Mouse (Mus musculus) naive thymus-derived CD4-positive, alpha-beta T cell, adult 5 months (primary cell): ENCODE results near the gene Crtap. TPM values are rescaled to one million over a fixed set of nuclear protein-coding genes. Genes with fewer than 3 reads are reported as not detected.

ENCODE experiments used
- polyA plus RNA-seq: library from polyadenylated mRNA; unstranded; fragments of 100-300 nt; shearing (Covaris generic); gene quantifications from one replicate; pipeline ENCODE4 v1.2.1, GENCODE M21; 2017

The Crtap gene
- polyA plus RNA-seq, result 5.9 TPM

GRCm38 (mm10) chr9:114389905-114390748 lies at the start of gene Crtap:
Crtap (minus strand) TSS chr9:114390675.

DNA sequence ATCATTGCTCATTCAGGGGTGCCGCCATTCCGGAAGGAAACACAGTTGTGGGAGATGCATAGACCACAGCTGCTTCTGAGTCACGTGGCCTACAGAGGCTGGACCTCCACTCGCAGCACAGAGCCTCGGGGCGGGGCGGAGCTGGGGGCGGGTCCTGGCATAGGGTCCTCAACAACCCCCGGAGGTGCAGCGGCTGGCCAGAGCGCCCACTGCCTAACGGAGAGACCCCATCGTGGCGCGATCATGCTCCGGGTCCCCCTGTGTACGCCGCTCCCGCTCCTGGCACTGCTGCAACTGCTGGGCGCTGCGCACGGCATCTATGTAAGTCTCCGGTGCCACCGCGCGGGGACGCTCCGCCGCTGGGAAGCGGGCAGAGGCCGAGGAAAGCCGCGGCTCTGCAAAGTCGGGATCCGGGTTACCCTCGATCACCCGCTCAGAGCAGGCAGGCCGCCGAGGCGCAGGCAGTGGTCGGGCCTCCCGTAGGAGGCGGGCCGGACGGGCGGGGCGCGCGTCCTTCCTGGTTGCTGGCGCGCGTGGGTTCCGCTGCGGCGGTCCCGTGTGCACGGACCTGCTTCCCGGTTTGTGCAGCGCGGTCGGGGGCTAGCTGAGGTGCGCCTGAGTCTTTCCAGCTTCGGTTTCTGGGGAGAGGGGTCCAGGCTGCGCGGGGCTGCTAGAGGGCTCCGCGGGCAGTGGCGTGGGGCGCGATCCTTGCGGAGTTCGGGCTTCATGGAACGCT lies 10.6 kb upstream of the Crtap start, which contains the start of the genes Glb1 and Tmppe:
Gene Glb1 (plus strand): TSS at position 128 of the 736 bp plus-strand sequence.
Gene Tmppe (plus strand): TSS at position 157 of the 736 bp plus-strand sequence.

DNA sequence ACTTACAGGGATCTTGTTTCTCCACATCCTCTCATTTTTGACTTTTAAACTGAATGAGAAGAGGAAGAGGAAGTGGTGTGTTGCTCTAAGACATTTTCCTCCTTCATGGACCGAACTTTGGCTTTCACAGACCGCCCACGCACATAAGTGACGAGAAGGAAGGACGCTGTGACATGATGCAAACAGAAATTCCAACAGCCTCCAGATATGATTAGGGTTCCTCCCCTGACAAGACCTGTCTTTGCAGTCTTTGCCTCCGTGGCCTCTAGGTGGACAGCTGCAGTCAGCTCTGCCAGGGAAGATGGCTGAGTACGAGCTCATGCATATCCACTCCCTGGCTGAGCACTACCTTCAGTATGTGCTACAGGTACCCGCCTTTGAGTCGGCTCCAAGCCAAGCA lies 60.6 kb downstream of the Crtap start, which contains the start of gene Bcl2a1c:
Gene Bcl2a1c (plus strand): TSS at position 281 of the 400 bp plus-strand sequence.

Other genes starting within 250 kb of the Crtap start
- gene Bcl2a1c, start 60.5 kb downstream of the Crtap start, polyA plus RNA-seq, result not detected
- gene Glb1, start 10.4 kb upstream of the Crtap start, polyA plus RNA-seq, result 19.7 TPM
- 15.9 TPM for gene Tmppe, start 10.4 kb upstream of the Crtap start, polyA plus RNA-seq
- 0.70 TPM for gene Ccr4, start 114.2 kb upstream of the Crtap start, polyA plus RNA-seq
- not detected for gene C130032M10Rik, start 125.0 kb upstream of the Crtap start, polyA plus RNA-seq
- gene Trim71, start 173.7 kb upstream of the Crtap start, polyA plus RNA-seq, result 0.04 TPM
- gene Cnot10, start 249.5 kb upstream of the Crtap start, polyA plus RNA-seq, result 63.7 TPM